Mouse (Mus musculus) adrenal gland, adult 2 months (tissue): Measurements from ENCODE around the gene Akap10. TPM values are rescaled to one million over a fixed set of nuclear protein-coding genes. Genes with fewer than 3 reads are reported as not detected.
"Not testable (repeated sequence)": the region's sequence is repeated elsewhere in the genome, so short reads cannot be mapped to it uniquely, and the experiment has no call there.

Source experiments
- DNase-seq: peaks from one replicate; pipeline ENCODE4 v3.0.0; 2021
- polyA plus RNA-seq: library from polyadenylated mRNA; depleted of rRNA; stranded (reverse); fragments of >200 nt; gene quantifications from 2 replicates; pipeline ENCODE4 v1.2.3, GENCODE M21; 2012
- total RNA-seq, 2 experiments: library from RNA; stranded (reverse); gene quantifications; 2 replicates each; pipeline ENCODE4 v1.2.3; 2021

Akap10 gene
- total and polyA plus RNA-seq, 3 experiments, result 15.2 to 26.5 (median 25.9) TPM

GRCm38 (mm10) chr11:61930640-61931586 lies 861 bp upstream of the Akap10 start:
- DNase-seq, result peak; percentile 40

DNA sequence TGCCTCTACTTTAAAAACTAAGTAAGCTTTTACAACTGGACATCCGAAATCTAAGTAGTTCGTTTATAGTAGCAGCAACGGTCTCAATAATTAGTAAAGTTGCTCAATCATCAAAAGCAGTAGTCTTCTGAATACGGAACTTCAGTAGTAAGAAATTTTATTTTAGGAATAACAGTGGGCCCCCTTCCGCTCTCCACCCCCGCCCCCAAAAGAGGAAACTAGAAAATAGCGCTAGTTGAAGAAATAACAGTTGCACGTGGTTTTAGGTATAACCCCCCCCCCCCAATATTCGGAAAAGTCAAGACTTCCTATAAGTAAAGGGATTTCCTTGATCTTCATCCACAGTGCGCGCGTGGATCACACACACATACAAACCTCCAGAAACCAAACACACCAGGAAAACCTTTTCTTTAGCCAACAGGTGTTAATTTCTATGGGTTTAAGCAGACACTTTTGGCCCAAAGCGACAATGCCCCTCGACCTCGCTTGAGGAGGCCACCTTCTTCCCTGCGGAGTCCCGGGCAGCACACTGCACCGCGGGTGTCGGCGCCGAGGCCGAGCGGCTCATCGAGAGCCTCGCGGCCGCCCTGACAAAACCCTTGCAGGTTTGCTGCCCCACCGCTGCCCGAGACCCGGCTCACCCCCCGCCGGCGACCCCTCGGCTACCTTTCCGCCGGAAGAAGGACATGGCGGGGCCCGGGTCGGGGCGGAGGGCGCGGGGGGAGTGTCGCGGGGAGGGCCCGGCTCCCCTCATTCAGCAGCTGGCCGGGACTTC lies 542 bp downstream of the Akap10 start:
- no peak for DNase-seq

DNA sequence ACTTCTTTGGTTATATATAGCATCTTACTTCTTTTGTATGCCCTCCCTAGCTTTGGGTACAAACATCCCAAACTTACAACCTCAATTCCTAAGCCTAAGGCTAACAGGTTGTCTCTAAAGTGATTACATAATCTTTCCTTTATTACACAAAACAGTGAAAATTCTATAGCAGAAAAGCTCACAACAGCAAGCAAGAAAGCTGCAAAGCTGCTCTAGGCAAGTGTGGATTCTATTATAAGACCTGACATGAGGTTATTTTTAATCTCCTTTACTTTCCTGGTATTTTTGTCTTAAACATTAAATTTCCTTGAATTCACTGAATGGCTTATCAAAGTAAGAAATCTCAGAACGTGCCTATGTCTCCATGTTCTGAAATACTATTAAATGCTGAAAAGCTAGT lies 6.7 kb downstream of the Akap10 start:
- DNase-seq, result no peak

GRCm38 (mm10) chr11:61919702-61920101 lies 10.3 kb downstream of the Akap10 start:
- no peak for DNase-seq

DNA sequence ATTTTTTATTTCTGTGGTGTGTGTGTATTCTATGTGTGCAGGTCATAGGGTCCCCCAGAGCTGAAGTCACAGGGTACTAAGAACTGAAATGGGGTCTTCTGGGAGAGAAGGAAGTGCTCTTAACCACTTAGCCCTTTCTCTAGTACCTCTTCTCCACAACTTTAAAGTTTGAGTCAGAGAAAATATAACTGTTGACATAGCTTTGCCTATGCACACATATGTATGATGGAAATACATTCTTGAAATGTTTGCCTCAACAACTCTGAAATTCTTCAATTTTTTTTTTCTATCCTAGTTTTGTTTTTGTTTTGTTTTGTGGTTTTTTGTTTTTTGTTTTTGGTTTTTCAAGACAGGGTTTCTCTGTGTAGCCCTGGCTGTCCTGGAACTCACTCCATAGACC lies 21.7 kb downstream of the Akap10 start:
- no peak for DNase-seq

GRCm38 (mm10) chr11:61882183-61882582 lies 47.9 kb downstream of the Akap10 start:
- no peak for DNase-seq

- peak; percentile 78 for DNase-seq
These were observed 50.1 kb downstream of the Akap10 start for GRCm38 (mm10) chr11:61879921-61880320.

- no peak for DNase-seq
These were observed 58.2 kb downstream of the Akap10 start for GRCm38 (mm10) chr11:61871881-61872280.

DNA sequence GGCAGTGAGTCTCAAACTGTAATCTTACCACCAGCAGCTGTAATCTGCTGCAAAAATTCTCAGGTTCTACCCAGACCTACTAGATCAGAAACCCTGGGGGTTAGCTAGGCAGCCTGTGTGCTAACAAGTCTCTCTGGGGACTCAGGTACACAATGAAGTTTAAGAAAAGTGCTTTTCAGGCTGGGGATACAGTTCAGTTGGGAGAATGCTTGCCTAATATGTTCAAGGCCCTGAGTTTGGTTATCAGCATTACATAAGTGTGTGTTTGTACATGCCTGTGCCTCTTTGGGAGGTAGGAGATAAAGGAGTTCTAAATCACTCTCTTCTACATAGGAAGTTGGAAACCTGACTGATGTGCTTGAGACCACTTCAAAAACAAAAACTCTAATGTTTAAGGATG lies 63.2 kb downstream of the Akap10 start:
- DNase-seq, result peak; percentile 21

DNA sequence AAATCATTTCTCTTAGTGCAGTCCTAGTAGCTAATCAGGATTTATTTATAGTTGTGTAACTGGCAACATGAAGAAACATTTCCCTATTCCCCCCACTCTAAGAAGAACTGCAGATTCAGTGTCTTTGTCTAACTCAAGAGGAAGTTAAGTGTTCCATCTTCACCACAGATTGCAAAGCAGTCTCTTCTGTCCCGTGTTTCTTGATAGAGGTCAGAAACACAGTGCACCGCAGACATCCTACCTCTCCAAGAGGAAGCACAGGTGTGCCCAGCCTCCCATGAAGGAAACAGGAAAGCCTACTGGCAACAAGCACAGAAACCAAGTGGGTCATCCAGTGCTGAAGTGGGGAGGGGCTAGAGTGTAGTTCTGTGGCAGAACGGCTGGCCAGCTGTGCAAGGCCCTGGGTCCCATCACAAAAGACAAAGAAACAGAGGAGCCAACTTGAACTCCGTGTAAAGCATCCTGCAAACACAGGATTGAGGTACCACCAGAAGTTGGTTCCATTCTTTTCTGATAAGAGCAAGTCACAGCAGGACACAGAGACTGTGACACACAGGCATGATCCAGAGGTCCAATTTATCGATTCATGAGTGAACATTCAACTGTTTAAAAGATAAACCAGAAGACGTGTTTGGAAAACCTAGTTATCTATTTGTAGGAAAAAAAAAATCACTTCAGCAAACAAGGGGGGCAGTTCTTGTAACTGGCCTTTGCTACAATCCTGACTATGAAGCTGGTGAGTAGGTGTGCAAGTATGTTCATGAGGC lies 68.1 kb downstream of the Akap10 start:
- DNase-seq, result no peak

- DNase-seq, result no peak
These were observed 70.7 kb downstream of the Akap10 start for GRCm38 (mm10) chr11:61859316-61859715.

GRCm38 (mm10) chr11:61855539-61855938 lies 74.5 kb downstream of the Akap10 start:
- no peak for DNase-seq

GRCm38 (mm10) chr11:61854988-61855411 lies 75.1 kb downstream of the Akap10 start, which contains the start of gene Ulk2:
Ulk2 (minus strand) TSS chr11:61855073.
- DNase-seq, result peak; percentile 94

DNA sequence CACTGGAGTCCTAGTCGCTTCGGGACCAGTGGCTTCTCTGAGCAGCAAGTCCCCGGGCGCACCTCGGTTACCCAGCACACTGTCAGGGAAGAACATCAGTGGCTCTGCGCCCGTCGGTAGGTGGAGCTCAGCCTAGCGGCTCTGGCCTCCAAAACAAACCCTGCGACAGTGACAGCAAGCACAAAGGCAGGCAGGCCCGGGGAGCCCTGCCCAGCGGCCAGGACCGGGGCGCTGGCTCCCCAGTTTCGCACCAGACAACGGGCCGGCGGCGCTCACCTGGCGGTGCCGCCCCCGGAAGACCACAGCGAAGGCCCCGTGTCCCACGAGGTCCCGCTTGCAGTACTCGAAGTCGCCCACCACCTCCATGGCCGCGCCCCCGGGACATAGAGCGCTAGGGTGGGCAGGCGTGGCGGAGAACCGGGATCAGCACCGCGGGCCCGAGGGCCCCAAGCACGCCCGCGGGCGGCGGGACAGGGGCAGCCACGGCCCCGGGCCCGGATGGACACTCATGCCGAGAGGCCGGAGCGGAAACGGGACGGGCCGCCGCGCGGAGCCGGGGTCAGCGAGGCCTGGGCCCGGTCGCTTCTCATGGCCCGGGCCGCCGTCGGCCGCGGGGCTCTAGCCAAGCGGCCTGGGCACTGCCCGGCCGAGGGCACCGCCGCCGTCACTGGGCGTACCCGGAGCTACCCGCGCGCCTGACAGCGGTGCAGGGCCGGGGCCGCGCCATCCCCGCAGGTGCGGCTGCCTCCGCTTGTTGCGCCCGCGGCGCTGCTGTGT lies 75.7 kb downstream of the Akap10 start:
- peak; percentile 93 for DNase-seq

DNA sequence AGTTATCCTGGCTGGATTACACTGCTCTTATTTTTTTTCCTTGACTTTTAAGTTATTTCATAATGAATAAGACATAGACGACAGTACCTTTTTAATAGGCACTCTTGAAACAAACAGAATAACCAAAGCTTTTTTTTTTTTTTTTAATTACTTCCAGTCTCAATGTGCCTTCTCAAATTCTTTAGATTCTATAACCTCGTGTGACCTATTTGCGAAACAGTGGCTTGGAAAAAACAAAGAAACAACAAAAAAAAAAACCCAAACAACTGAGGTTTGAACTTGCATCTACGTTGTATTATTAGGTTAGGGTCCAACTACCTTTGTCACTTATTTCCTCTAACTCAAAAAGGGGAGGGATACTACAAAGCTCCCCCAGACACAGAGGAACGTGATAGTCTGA lies 76.4 kb downstream of the Akap10 start:
- no peak for DNase-seq

- DNase-seq, result no peak
These were observed 77.1 kb downstream of the Akap10 start for GRCm38 (mm10) chr11:61852916-61853315.

DNA sequence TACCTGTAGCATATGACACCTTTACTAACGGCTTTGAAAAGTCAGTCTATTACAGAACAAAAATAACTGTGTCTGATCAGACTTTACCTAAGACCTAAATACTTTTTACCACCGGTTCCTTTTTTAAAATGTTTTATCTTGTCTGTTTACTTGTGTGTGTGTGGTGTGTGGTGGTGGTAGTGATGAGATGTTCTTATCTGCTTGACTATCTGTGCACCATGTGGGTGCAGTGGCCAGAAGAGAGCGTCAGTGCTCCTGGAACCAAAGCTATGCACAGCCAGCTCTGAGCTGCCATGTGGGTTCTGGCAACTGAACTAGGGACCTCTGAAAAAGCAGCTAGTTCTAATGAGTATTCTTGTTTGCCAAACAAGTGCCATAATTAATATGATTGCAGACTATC lies 78.9 kb downstream of the Akap10 start:
- no peak for DNase-seq

DNA sequence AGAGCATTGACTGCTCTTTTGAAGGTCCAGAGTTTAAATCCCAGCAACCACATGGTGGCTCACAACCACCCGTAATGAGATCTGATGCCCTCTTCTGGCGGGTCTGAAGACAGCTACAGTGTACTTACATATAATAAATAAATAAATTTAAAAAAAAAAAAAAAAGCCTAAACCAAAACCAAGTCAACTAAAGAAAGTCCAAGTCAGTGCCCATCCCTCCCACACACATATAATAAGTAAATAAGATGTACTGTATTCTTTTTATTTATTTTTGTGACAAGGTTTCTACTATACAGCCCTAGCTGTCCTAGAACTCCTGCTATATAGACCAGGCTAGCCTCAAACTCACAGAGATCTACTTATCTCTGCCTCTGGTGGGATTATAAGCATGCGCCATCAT lies 89.4 kb downstream of the Akap10 start:
- not testable (repeated sequence) for DNase-seq

DNA sequence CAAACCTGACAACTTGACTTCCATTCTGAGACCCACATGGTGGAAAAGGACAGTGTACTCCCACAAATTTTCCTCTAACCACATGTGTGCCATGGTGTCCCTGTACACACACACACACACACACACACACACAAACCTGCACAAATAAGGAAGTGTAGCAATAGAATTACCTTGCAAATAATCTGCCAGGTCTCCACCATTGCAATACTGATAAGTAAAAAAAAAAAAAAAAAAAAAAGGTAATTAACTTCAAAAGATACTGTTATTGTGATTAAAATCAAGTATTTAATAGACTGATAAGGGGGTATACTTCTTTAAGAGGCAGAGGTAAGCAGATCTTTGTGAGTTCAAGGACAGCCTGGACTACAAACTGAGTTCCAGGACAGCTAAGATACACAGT lies 90.1 kb downstream of the Akap10 start:
- no peak for DNase-seq

GRCm38 (mm10) chr11:61839182-61839581 lies 90.9 kb downstream of the Akap10 start:
- DNase-seq, result no peak
